Mouse (Mus musculus) heart, embryonic 15.5 days (tissue): ENCODE measurements around the gene Gm14851. TPM values are rescaled to one million over a fixed set of nuclear protein-coding genes. Genes with fewer than 3 reads are reported as not detected.
"Not testable (repeated sequence)": the region's sequence is repeated elsewhere in the genome, so short reads cannot be mapped to it uniquely, and the experiment has no call there.

Source experiments
- ATAC-seq: fragments of 200-750 bp; cut with Nextera tagmentation; replicated peaks from 2 replicates; pipeline ENCODE4 v1.8.0; 2017; ENCODE audit warnings: low read depth, moderate TSS enrichment; ENCODE audit not compliant: insufficient number of reproducible peaks, insufficient read depth, low FRiP score
- H3K27ac ChIP-seq: fragments of 300-500 bp; sonication (generic); 2 replicates; pipeline ENCODE4 v1.5.1; 2015; ENCODE audit warnings: mild to moderate bottlenecking, inconsistent platforms
- H3K27me3 ChIP-seq: fragments of 300-500 bp; sonication (generic); 2 replicates; pipeline ENCODE4 v1.6.1; 2015; ENCODE audit warnings: inconsistent platforms
- H3K36me3 ChIP-seq: fragments of 300-500 bp; sonication (generic); 2 replicates; pipeline ENCODE4 v1.6.1; 2015; ENCODE audit warnings: mild to moderate bottlenecking, inconsistent platforms
- H3K4me1 ChIP-seq: fragments of 300-500 bp; sonication (generic); replicated peaks from 2 replicates; pipeline ENCODE4 v1.6.1; 2015; ENCODE audit warnings: inconsistent platforms
- H3K4me2 ChIP-seq: fragments of 300-500 bp; sonication (generic); 2 replicates; pipeline ENCODE4 v1.6.1; 2015; ENCODE audit warnings: inconsistent platforms, mild to moderate bottlenecking, moderate library complexity
- H3K4me3 ChIP-seq: fragments of 300-500 bp; sonication (generic); 2 replicates; pipeline ENCODE4 v1.5.1; 2015; ENCODE audit warnings: mild to moderate bottlenecking, inconsistent platforms
- H3K9ac ChIP-seq: fragments of 300-500 bp; sonication (generic); 2 replicates; pipeline ENCODE4 v1.6.1; 2015; ENCODE audit warnings: mild to moderate bottlenecking, inconsistent platforms
- H3K9me3 ChIP-seq: fragments of 300-500 bp; sonication (generic); replicated peaks from 2 replicates; pipeline ENCODE4 v1.6.1; 2016; ENCODE audit warnings: inconsistent platforms
- WGBS: fragments of 180-500 bp; shearing (Covaris S2); methylation state at CpG from one replicate; pipeline ENCODE4 v1.1.7; 2015; ENCODE audit warnings: mixed read lengths; 5-methylcytosine and 5-hydroxymethylcytosine counted together
- polyA plus RNA-seq: library from polyadenylated mRNA; unstranded; fragments of >200 nt; fragmentation: Nextera tagmentation; extraction: Ambion mirVana; gene quantifications from 2 replicates; pipeline ENCODE4 v1.2.1, GENCODE M21; 2015

Gm14851 gene
- polyA plus RNA-seq: not detected in 2 replicates

GRCm38 (mm10) chr8:21095950-21096349, at the start of gene Gm14851:
Gene Gm14851 (minus strand): TSS chr8:21096050.
- not testable (repeated sequence) for H3K9me3 ChIP-seq, H3K36me3 ChIP-seq, H3K27me3 ChIP-seq, H3K9ac ChIP-seq, H3K4me2 ChIP-seq, ATAC-seq, H3K27ac ChIP-seq, H3K4me3 ChIP-seq, H3K4me1 ChIP-seq
- 50% methylated on average over 1 of the region's 2 CpGs for WGBS

GRCm38 (mm10) chr8:21134342-21134741, 38.5 kb upstream of the Gm14851 start, which contains the start of gene Defa30:
Gene Defa30 (plus strand): TSS chr8:21134642.
- H3K9ac ChIP-seq, H3K27ac ChIP-seq, H3K4me3 ChIP-seq, H3K27me3 ChIP-seq, H3K36me3 ChIP-seq, ATAC-seq, H3K4me1 ChIP-seq, H3K4me2 ChIP-seq, H3K9me3 ChIP-seq: not testable (repeated sequence)
- 39% methylated on average over 3 of the region's 3 CpGs for WGBS

GRCm38 (mm10) chr8:21093106-21093505, 2.7 kb downstream of the Gm14851 start:
- H3K4me3 ChIP-seq: no peak overlapping the region
- no peaks in the 10 kb centered on the region for H3K27me3 ChIP-seq
- no peak overlapping the region for H3K4me2 ChIP-seq
- H3K36me3 ChIP-seq: no peaks in the 10 kb centered on the region
- H3K9ac ChIP-seq: no peak overlapping the region
- H3K27ac ChIP-seq: no peak overlapping the region
- H3K9me3 ChIP-seq: no peaks in the 10 kb centered on the region
- ATAC-seq: no peak
- 34% methylated on average over 4 of the region's 4 CpGs for WGBS
- no peaks in the 10 kb centered on the region for H3K4me1 ChIP-seq

- ATAC-seq, H3K4me3 ChIP-seq, H3K4me1 ChIP-seq, H3K27me3 ChIP-seq, H3K4me2 ChIP-seq, H3K9ac ChIP-seq, H3K9me3 ChIP-seq, H3K27ac ChIP-seq, H3K36me3 ChIP-seq: not testable (repeated sequence)
These were observed 11.7 kb downstream of the Gm14851 start, which contains the start of gene Defa25 for GRCm38 (mm10) chr8:21084142-21084541. Gene Defa25 (plus strand): TSS chr8:21084442.

GRCm38 (mm10) chr8:21064738-21065137, 31.1 kb downstream of the Gm14851 start, which contains the start of gene Defa35:
Gene Defa35 (plus strand): TSS chr8:21065038.
- not testable (repeated sequence) for ATAC-seq, H3K36me3 ChIP-seq, H3K9me3 ChIP-seq, H3K4me3 ChIP-seq, H3K4me2 ChIP-seq, H3K27me3 ChIP-seq, H3K4me1 ChIP-seq, H3K9ac ChIP-seq, H3K27ac ChIP-seq
- WGBS: 63% methylated on average over 1 of the region's 1 CpGs

- WGBS: no CpG with 5 or more reads among the region's 1 CpGs
- not testable (repeated sequence) for H3K4me1 ChIP-seq, H3K4me3 ChIP-seq, H3K27ac ChIP-seq, H3K4me2 ChIP-seq, H3K27me3 ChIP-seq, ATAC-seq, H3K9ac ChIP-seq, H3K9me3 ChIP-seq, H3K36me3 ChIP-seq
These were observed 41.1 kb downstream of the Gm14851 start, which contains the start of gene Defa23 for GRCm38 (mm10) chr8:21054747-21055146. Gene Defa23 (plus strand): TSS chr8:21055047.

Other genes with a start within 250 kb of the Gm14851 start
- gene Defb33, start 203.4 kb downstream of the Gm14851 start, polyA plus RNA-seq: not detected in 2 replicates
- not detected in 2 replicates for gene Gm15056, start 193.4 kb downstream of the Gm14851 start, polyA plus RNA-seq
- not detected in 2 replicates for gene Gm6040, start 174.0 kb downstream of the Gm14851 start, polyA plus RNA-seq
- not detected in 2 replicates for gene AY761185, start 151.3 kb downstream of the Gm14851 start, polyA plus RNA-seq
- gene Defa21, start 70.5 kb downstream of the Gm14851 start, polyA plus RNA-seq: not detected in 2 replicates
- gene Defa23, start 41.0 kb downstream of the Gm14851 start, polyA plus RNA-seq: not detected in 2 replicates
- not detected in 2 replicates for gene Defa35, start 31.0 kb downstream of the Gm14851 start, polyA plus RNA-seq
- not detected in 2 replicates for gene Defa25, start 11.6 kb downstream of the Gm14851 start, polyA plus RNA-seq
- not detected in 2 replicates for gene Defa30, start 38.6 kb upstream of the Gm14851 start, polyA plus RNA-seq
- not detected in 2 replicates for gene Defa22, start 66.2 kb upstream of the Gm14851 start, polyA plus RNA-seq
- not detected in 2 replicates for gene Defa31, start 95.6 kb upstream of the Gm14851 start, polyA plus RNA-seq
- gene Gm15293, start 105.5 kb upstream of the Gm14851 start, polyA plus RNA-seq: not detected in 2 replicates
- not detected in 2 replicates for gene Gm15292, start 153.7 kb upstream of the Gm14851 start, polyA plus RNA-seq
- gene Defa27, start 219.5 kb upstream of the Gm14851 start, polyA plus RNA-seq: not detected in 2 replicates
- not detected in 2 replicates for gene Defa29, start 231.0 kb upstream of the Gm14851 start, polyA plus RNA-seq